Mouse (Mus musculus): ENCODE measurements around the gene Sult1d1. TPM values are rescaled to one million over a fixed set of nuclear protein-coding genes. Genes with fewer than 3 reads are reported as not detected.
"Not testable (repeated sequence)": the region's sequence is repeated elsewhere in the genome, so short reads cannot be mapped to it uniquely, and the experiment has no call there.

Gene Sult1d1
- polyA plus RNA-seq, 1 experiment from 2014 or later, result not detected

GRCm38 (mm10) chr5:87562526-87562925, 6.3 kb downstream of the Sult1d1 start:
- Histone ChIP-seq H3K4me2 (no peak overlapping the region), H3K9me3 (replicated peaks) (no peaks in the 10 kb centered on the region), H3K27me3 (no peaks in the 10 kb centered on the region), H3K4me3 (no peak overlapping the region), H3K36me3 (ENCODE audit: poor library complexity, severe bottlenecking) (no peaks in the 10 kb centered on the region), H3K27ac (no peak overlapping the region), H3K4me1 (no peaks in the 10 kb centered on the region), H3K9ac (no peak overlapping the region)
- WGBS, result 75% methylated on average over 4 of the region's 4 CpGs
- ATAC-seq, result no peak

- H3K36me3 ChIP-seq (ENCODE audit: poor library complexity, severe bottlenecking), result no peaks in the 10 kb centered on the region
- no peak overlapping the region for H3K9ac ChIP-seq
- no peak overlapping the region for H3K4me3 ChIP-seq
- no peaks in the 10 kb centered on the region for H3K27me3 ChIP-seq
- no peak overlapping the region for H3K4me2 ChIP-seq
- no peaks in the 10 kb centered on the region for H3K9me3 ChIP-seq (replicated peaks)
- 80% methylated on average over 5 of the region's 5 CpGs for WGBS
- no peaks in the 10 kb centered on the region for H3K4me1 ChIP-seq
- no peak overlapping the region for H3K27ac ChIP-seq
- no peak for ATAC-seq
Measured at GRCm38 (mm10) chr5:87560145-87560544, 8.7 kb downstream of the Sult1d1 start.

GRCm38 (mm10) chr5:87550935-87551334, 17.9 kb downstream of the Sult1d1 start:
- no peak for ATAC-seq
- Histone ChIP-seq H3K36me3 (ENCODE audit: poor library complexity, severe bottlenecking) (no peaks in the 10 kb centered on the region), H3K27me3 (no peaks in the 10 kb centered on the region), H3K4me3 (no peak overlapping the region), H3K27ac (no peak overlapping the region), H3K9ac (no peak overlapping the region), H3K4me1 (no peaks in the 10 kb centered on the region), H3K4me2 (no peak overlapping the region), H3K9me3 (replicated peaks) (no peaks in the 10 kb centered on the region)
- 36% methylated on average over 1 of the region's 1 CpGs for WGBS

GRCm38 (mm10) chr5:87538111-87538510, 30.7 kb downstream of the Sult1d1 start, which contains the start of gene Sult1b1:
TSS of gene Sult1b1 (minus strand) at chr5:87538195.
- Histone ChIP-seq H3K9me3 (replicated peaks) (no peaks in the 10 kb centered on the region), H3K36me3 (ENCODE audit: poor library complexity, severe bottlenecking) (no peaks in the 10 kb centered on the region), H3K27ac (no peak within 1 kb of the TSS), H3K27me3 (no peaks in the 10 kb centered on the region), H3K4me2 (no peak within 1 kb of the TSS), H3K9ac (no peak within 1 kb of the TSS), H3K4me1 (no peaks in the 10 kb centered on the region), H3K4me3 (no peak within 1 kb of the TSS)
- no peak for ATAC-seq
- 93% methylated on average over 2 of the region's 2 CpGs for WGBS

- H3K9ac ChIP-seq, result no peak overlapping the region
- WGBS, result 45% methylated on average over 4 of the region's 4 CpGs
- H3K36me3 ChIP-seq (ENCODE audit: poor library complexity, severe bottlenecking), result no peaks in the 10 kb centered on the region
- H3K27ac ChIP-seq, result no peak overlapping the region
- no peaks in the 10 kb centered on the region for H3K4me1 ChIP-seq
- no peak overlapping the region for H3K4me2 ChIP-seq
- ATAC-seq, result no peak
- no peak overlapping the region for H3K4me3 ChIP-seq
- no peaks in the 10 kb centered on the region for H3K9me3 ChIP-seq (replicated peaks)
- no peaks in the 10 kb centered on the region for H3K27me3 ChIP-seq
Measured at GRCm38 (mm10) chr5:87535994-87536644, 32.7 kb downstream of the Sult1d1 start.

GRCm38 (mm10) chr5:87532288-87532687, 36.5 kb downstream of the Sult1d1 start:
- H3K4me1 ChIP-seq, result no peaks in the 10 kb centered on the region
- no peak overlapping the region for H3K27ac ChIP-seq
- no peak overlapping the region for H3K9ac ChIP-seq
- no peak overlapping the region for H3K4me3 ChIP-seq
- WGBS, result 67% methylated on average over 2 of the region's 2 CpGs
- H3K27me3 ChIP-seq, result no peaks in the 10 kb centered on the region
- no peak overlapping the region for H3K4me2 ChIP-seq
- H3K36me3 ChIP-seq (ENCODE audit: poor library complexity, severe bottlenecking), result no peaks in the 10 kb centered on the region
- no peak for ATAC-seq
- H3K9me3 ChIP-seq (replicated peaks), result no peaks in the 10 kb centered on the region

- H3K36me3 ChIP-seq (ENCODE audit: poor library complexity, severe bottlenecking); ATAC-seq; H3K9me3 ChIP-seq (replicated peaks); H3K27me3 ChIP-seq; H3K4me3 ChIP-seq; H3K9ac ChIP-seq; H3K4me2 ChIP-seq; H3K4me1 ChIP-seq; H3K27ac ChIP-seq: not testable (repeated sequence)
- 98% methylated on average over 2 of the region's 2 CpGs for WGBS
Measured at GRCm38 (mm10) chr5:87523561-87523960, 45.3 kb downstream of the Sult1d1 start.

GRCm38 (mm10) chr5:87505776-87506458, 62.9 kb downstream of the Sult1d1 start:
- H3K9ac ChIP-seq, result no peak overlapping the region
- H3K27me3 ChIP-seq, result no peaks in the 10 kb centered on the region
- H3K27ac ChIP-seq, result no peak overlapping the region
- 40% methylated on average over 4 of the region's 4 CpGs for WGBS
- H3K36me3 ChIP-seq (ENCODE audit: poor library complexity, severe bottlenecking), result no peaks in the 10 kb centered on the region
- H3K4me3 ChIP-seq, result no peak overlapping the region
- H3K9me3 ChIP-seq (replicated peaks), result no peaks in the 10 kb centered on the region
- ATAC-seq, result no peak
- no peak overlapping the region for H3K4me2 ChIP-seq
- no peaks in the 10 kb centered on the region for H3K4me1 ChIP-seq

Small RNAs within 50 kb of the gene (microRNA-seq; reads per million reads assigned to microRNA genes)
- not detected for gene Mir3969

Other genes starting within 250 kb of the Sult1d1 start
- gene Ugt2a3, start 231.8 kb downstream of the Sult1d1 start, polyA plus RNA-seq (2015; fragmentation: Nextera tagmentation; extraction: Ambion mirVana), result not detected in 2 replicates
- not detected in 2 replicates for gene Ugt2b38, start 144.8 kb downstream of the Sult1d1 start, polyA plus RNA-seq (2015; fragmentation: Nextera tagmentation; extraction: Ambion mirVana)
- gene Ugt2a2, start 86.8 kb downstream of the Sult1d1 start, polyA plus RNA-seq (2015; fragmentation: Nextera tagmentation; extraction: Ambion mirVana), result not detected in 2 replicates
- not detected in 2 replicates for gene Gm43638, start 82.2 kb downstream of the Sult1d1 start, polyA plus RNA-seq (2015; fragmentation: Nextera tagmentation; extraction: Ambion mirVana)
- gene Ugt2a1, start 78.2 kb downstream of the Sult1d1 start, polyA plus RNA-seq (2015; fragmentation: Nextera tagmentation; extraction: Ambion mirVana), result not detected in 2 replicates
- not detected in 2 replicates for gene Sult1b1, start 30.8 kb downstream of the Sult1d1 start, polyA plus RNA-seq (2015; fragmentation: Nextera tagmentation; extraction: Ambion mirVana)
- gene Sult1e1, start 22.6 kb upstream of the Sult1d1 start, polyA plus RNA-seq (2015; fragmentation: Nextera tagmentation; extraction: Ambion mirVana), result not detected in 2 replicates
- not detected in 2 replicates for gene Csn1s1, start 97.2 kb upstream of the Sult1d1 start, polyA plus RNA-seq (2015; fragmentation: Nextera tagmentation; extraction: Ambion mirVana)
- gene Csn2, start 130.6 kb upstream of the Sult1d1 start, polyA plus RNA-seq (2015; fragmentation: Nextera tagmentation; extraction: Ambion mirVana), result not detected in 2 replicates
- gene Csn1s2a, start 205.5 kb upstream of the Sult1d1 start, polyA plus RNA-seq (2015; fragmentation: Nextera tagmentation; extraction: Ambion mirVana), result not detected in 2 replicates
- gene Csn1s2b, start 239.1 kb upstream of the Sult1d1 start, polyA plus RNA-seq (2015; fragmentation: Nextera tagmentation; extraction: Ambion mirVana), result not detected in 2 replicates

Measured in forebrain, embryonic 13.5 days (tissue).